Mouse (Mus musculus): Measurements from ENCODE around the gene Fancd2os. TPM values are rescaled to one million over a fixed set of nuclear protein-coding genes. Genes with fewer than 3 reads are reported as not detected.
A peak's percentile ranks its signal among the peaks of the same experiment; 100 is the strongest.

Fancd2os gene
- polyA plus RNA-seq, 1 experiment from 2014 or later, result not detected

DNA sequence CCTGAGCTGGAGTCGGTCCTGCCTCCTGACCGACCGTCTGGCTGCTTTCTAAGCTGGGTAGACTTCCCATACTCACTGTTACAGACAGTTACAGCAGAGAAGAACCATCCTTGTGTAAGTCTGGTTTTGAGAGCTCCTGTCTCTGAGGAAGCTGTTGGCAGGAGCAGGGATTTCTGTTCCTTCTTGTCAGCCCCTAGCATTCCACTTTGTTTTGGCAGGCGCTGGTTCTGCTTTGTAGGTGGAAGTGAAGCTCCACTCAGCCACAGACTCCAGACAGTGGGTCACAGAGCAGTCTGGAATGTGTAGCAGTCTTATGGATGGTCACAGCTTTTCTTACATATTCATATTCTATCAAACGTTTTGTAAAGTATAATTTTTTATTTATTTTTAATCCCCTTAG, 29.8 kb upstream of the Fancd2os start:
- H3K4me2 ChIP-seq, result no peak overlapping the region
- ATAC-seq (ENCODE audit: insufficient number of reproducible peaks, low FRiP score), result no peak
- WGBS, result 77% methylated on average over 5 of the region's 5 CpGs
- no peak overlapping the region for H3K27ac ChIP-seq (ENCODE audit: poor library complexity, severe bottlenecking)
- peaks cover 67% of the 10 kb centered on the region for H3K36me3 ChIP-seq
- H3K4me3 ChIP-seq, result no peak overlapping the region
- peaks cover 5% of the 10 kb centered on the region for H3K4me1 ChIP-seq (replicated peaks)
- no peaks in the 10 kb centered on the region for H3K9me3 ChIP-seq (replicated peaks)
- no peak overlapping the region for H3K9ac ChIP-seq
- no peaks in the 10 kb centered on the region for H3K27me3 ChIP-seq (replicated peaks)

DNA sequence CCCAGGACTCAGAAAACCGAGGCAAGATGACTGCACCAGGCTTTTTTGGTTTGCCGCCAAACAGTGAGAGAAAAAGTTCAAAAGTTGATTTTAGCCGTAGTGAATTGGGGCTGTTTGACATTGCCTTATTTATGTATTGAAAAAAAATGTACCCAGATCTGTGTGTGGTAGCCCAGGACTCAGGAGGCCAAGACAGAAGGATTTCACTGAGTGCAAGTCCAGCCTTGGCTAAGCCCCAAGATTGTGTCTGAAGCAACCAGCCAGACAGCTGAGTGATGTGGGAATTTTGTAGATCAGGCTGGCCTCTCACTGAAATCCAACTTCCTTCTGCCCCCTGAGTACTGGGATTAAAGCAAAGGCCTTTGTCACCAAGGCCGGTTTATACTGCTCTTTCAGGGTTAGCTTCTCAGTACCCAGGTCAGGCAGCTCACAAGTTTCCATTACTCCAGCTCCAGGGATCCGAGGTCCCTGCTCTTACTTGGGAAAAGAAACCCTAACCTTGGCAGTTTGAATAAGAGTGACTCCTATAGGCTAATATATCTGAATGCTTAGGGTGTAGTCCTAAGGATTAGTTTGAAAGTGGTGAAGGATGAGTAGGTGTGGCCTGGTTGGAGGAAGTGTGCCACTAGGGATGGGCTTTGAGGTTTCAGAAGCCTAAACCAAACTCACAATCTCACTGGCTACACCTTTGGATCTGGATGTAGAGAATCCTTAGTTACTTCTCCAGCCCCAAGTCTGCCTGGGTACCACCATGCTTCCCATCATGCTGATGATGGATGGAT, 24.7 kb upstream of the Fancd2os start:
- Histone ChIP-seq H3K4me1 (replicated peaks) (peaks cover 18% of the 10 kb centered on the region), H3K36me3 (peaks cover 31% of the 10 kb centered on the region), H3K9ac (peak overlapping the region; percentile 88), H3K9me3 (replicated peaks) (no peaks in the 10 kb centered on the region), H3K27me3 (replicated peaks) (no peaks in the 10 kb centered on the region), H3K4me3 (peak overlapping the region; percentile 77), H3K27ac (ENCODE audit: poor library complexity, severe bottlenecking) (no peak overlapping the region), H3K4me2 (peak overlapping the region; percentile 82)
- WGBS, result 60% methylated on average over 5 of the region's 5 CpGs
- no peak for ATAC-seq (ENCODE audit: insufficient number of reproducible peaks, low FRiP score)

DNA sequence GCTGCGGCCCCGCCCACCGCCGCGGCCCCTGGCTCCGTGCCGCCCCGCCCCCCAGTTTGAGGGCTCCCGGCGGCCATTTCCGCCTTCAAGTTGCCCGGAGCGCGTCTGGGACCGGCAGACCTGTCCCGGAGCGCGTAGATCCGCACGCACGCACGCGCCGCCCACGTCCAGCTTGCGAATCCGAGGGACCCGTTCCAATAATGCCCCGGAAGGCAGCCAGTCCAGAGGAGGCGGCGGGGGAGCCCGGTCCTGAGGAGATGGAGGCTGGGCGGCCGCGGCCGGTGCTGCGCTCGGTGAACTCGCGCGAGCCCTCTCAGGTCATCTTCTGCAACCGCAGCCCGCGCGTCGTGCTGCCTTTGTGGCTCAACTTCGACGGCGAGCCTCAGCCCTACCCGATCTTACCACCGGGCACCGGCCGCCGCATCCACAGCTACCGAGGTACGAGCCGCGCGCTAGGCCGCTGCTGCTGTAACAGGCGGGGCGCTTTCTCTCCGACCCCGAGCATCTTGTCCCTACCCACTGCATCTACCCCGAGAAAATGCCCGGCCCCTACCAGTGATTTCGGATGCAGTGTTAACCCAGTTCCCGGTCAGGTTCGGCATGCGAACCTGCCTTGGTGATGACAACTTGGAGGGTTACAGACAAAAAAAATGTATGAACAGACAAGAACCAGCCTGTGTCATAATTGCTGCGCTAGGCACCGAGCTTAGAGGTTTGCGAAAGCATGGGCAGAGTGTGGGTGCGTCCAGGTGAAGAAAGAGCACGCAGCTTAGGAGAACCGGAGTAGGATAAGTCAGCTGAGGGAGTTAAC, 23.6 kb upstream of the Fancd2os start, which contains the start of gene Vhl:
TSS of gene Vhl (plus strand) at position 19 of the 811 bp plus-strand sequence.
- Histone ChIP-seq H3K27me3 (replicated peaks) (no peaks in the 10 kb centered on the region), H3K4me3 (peak within 1 kb of the TSS; percentile 77), H3K4me1 (replicated peaks) (peaks cover 18% of the 10 kb centered on the region), H3K4me2 (peak within 1 kb of the TSS; percentile 82), H3K36me3 (peaks cover 21% of the 10 kb centered on the region), H3K9me3 (replicated peaks) (no peaks in the 10 kb centered on the region), H3K27ac (ENCODE audit: poor library complexity, severe bottlenecking) (peak within 1 kb of the TSS; percentile 91), H3K9ac (peak within 1 kb of the TSS; percentile 88)
- ATAC-seq (ENCODE audit: insufficient number of reproducible peaks, low FRiP score), result peak; percentile 92
- WGBS, result under 1% methylated on average over 74 of the region's 76 CpGs

DNA sequence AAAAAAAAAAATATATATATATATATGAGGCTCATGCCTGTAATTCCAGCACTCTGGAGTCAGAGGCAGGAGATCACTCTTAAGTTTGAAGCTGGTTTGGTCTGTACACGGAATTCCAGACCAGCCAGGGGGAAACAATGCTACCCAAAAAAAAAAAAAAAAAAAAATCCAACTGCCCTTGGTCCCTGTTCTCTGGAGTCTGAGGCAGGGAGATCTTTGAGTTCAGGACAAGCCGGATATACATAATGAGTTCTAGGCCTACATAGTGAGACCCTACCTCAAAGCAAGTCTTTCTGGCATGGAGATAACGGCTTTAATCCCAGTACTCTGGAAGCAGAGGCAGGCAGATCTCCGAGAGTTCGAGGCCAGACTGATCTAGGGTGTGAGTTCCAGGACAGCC, 22.9 kb upstream of the Fancd2os start:
- H3K27me3 ChIP-seq (replicated peaks), result no peaks in the 10 kb centered on the region
- peak overlapping the region; percentile 77 for H3K4me3 ChIP-seq
- H3K36me3 ChIP-seq, result peaks cover 18% of the 10 kb centered on the region
- peaks cover 18% of the 10 kb centered on the region for H3K4me1 ChIP-seq (replicated peaks)
- no peaks in the 10 kb centered on the region for H3K9me3 ChIP-seq (replicated peaks)
- no peak overlapping the region; the same call in 1 of the 2 replicates for H3K27ac ChIP-seq (ENCODE audit: poor library complexity, severe bottlenecking)
- peak overlapping the region; percentile 82 for H3K4me2 ChIP-seq
- 0 out of 2 replicates have a peak, but pooled peaks have one; percentile 4 for ATAC-seq (ENCODE audit: insufficient number of reproducible peaks, low FRiP score)
- H3K9ac ChIP-seq, result no peak overlapping the region
- WGBS, result 61% methylated on average over 5 of the region's 5 CpGs

DNA sequence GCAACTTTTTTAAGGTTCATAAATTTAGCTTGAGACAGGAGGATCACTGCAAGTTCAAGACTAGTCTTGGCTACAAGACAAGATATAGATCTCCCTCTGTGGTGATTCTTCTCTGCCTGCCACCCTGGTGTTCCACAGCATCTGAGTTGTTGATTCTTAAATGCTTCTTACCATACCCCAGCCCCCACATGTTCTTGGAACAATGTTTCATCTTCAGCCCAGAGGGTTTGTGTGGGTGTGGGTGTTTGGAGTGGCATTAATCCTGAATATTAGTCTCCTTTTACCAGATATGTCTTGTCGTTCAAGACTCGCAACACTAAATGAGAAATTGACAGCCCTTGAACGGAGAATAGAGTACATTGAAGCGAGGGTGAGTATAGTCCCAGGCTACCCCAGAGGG, 15.0 kb upstream of the Fancd2os start:
- no peak for ATAC-seq (ENCODE audit: insufficient number of reproducible peaks, low FRiP score)
- no peaks in the 10 kb centered on the region for H3K27me3 ChIP-seq (replicated peaks)
- H3K4me2 ChIP-seq, result no peak overlapping the region
- H3K27ac ChIP-seq (ENCODE audit: poor library complexity, severe bottlenecking), result no peak overlapping the region
- H3K9me3 ChIP-seq (replicated peaks), result no peaks in the 10 kb centered on the region
- 94% methylated on average over 4 of the region's 4 CpGs for WGBS
- H3K36me3 ChIP-seq, result peaks cover 61% of the 10 kb centered on the region
- no peak overlapping the region for H3K4me3 ChIP-seq
- no peak overlapping the region for H3K9ac ChIP-seq
- H3K4me1 ChIP-seq (replicated peaks), result peaks cover 26% of the 10 kb centered on the region

DNA sequence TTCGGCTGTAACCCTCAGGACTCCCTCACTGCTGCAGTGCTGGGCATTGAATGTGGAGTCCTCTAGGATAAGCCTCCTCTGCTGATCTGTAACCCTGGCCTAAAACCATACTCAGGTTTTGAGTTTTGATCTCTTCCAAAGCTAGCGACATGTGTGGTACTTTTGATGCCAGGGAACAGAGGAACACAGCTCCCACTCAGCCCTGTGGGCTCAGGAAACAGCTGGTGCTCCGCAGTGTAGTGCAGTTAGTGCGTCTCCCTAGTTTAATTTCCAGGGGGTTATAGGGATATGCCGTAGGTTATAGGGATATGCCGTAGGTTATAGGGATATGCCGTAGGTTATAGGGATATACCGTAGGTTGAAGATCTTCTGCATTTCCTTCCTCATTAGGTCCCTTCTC, 14.5 kb upstream of the Fancd2os start:
- Histone ChIP-seq H3K27ac (ENCODE audit: poor library complexity, severe bottlenecking) (no peak overlapping the region), H3K4me2 (no peak overlapping the region), H3K9me3 (replicated peaks) (no peaks in the 10 kb centered on the region), H3K4me3 (no peak overlapping the region), H3K36me3 (peaks cover 65% of the 10 kb centered on the region), H3K27me3 (replicated peaks) (no peaks in the 10 kb centered on the region), H3K4me1 (replicated peaks) (peaks cover 28% of the 10 kb centered on the region), H3K9ac (no peak overlapping the region)
- 96% methylated on average over 8 of the region's 8 CpGs for WGBS
- ATAC-seq (ENCODE audit: insufficient number of reproducible peaks, low FRiP score), result no peak

DNA sequence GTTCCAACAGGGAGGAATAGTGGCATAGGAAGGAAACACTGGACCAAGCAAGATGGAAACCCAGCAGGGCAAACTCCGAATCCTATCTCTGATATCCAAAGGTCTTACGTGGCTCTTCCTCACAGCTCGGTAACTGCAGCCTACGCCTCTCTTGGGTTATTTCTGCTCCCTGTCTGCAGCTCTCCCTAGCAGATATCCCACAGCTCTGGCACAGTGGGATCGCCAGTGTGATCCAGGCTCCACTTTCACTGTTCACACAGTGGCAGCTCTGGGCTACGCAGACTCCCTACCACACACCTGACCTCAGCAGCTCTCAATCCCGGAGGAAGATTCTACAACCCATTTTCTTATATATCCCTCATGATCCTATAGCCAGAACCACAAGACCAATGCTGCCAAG, 13.6 kb upstream of the Fancd2os start:
- Histone ChIP-seq H3K36me3 (peaks cover 65% of the 10 kb centered on the region), H3K9ac (no peak overlapping the region), H3K27me3 (replicated peaks) (no peaks in the 10 kb centered on the region), H3K4me2 (no peak overlapping the region), H3K9me3 (replicated peaks) (no peaks in the 10 kb centered on the region), H3K4me1 (replicated peaks) (peaks cover 28% of the 10 kb centered on the region), H3K27ac (ENCODE audit: poor library complexity, severe bottlenecking) (no peak overlapping the region), H3K4me3 (no peak overlapping the region)
- no peak for ATAC-seq (ENCODE audit: insufficient number of reproducible peaks, low FRiP score)
- 93% methylated on average over 7 of the region's 7 CpGs for WGBS

DNA sequence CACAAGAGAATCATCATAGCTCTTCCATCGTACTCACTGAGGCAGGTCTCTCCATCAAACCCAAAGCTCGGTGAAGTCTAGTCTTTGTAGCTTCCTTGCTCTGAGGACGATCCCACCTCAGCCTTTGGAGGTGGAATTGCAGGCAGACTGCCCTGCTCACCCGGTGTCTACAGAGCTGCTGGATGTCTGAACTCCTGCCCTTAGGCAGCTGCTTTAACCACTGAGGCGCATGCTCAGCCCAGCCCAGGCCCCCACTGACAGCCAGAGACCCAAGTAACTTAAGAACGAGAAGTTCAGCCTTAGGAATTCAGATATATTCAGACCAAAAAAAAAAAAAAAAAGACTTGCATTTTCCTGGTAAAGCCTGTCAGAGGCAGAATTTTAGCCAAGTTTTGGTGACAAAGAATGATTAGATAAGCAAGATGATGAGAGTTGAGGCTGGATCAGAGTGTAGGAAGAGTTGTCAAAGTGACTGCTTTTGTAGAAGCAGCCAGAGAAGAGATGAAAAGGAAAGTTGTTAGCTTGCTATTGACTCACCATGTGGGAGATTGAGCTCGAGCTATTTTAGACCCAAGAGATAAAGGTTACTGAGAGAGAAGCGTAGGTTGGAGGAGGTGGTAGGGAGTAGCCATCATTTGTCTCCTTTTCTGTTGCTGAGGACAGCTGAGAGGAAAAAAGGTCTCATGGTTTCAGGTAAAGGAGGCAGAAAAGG, 11.9 kb upstream of the Fancd2os start:
- no peak overlapping the region for H3K4me3 ChIP-seq
- H3K36me3 ChIP-seq, result peaks cover 55% of the 10 kb centered on the region
- H3K9ac ChIP-seq, result peak overlapping the region; percentile 34; the same call in 1 of the 2 replicates
- H3K27ac ChIP-seq (ENCODE audit: poor library complexity, severe bottlenecking), result peak overlapping the region; percentile 88
- H3K27me3 ChIP-seq (replicated peaks), result no peaks in the 10 kb centered on the region
- peaks cover 28% of the 10 kb centered on the region for H3K4me1 ChIP-seq (replicated peaks)
- peak overlapping the region; percentile 55 for H3K4me2 ChIP-seq
- WGBS, result 36% methylated on average over 8 of the region's 8 CpGs
- H3K9me3 ChIP-seq (replicated peaks), result no peaks in the 10 kb centered on the region
- ATAC-seq (ENCODE audit: insufficient number of reproducible peaks, low FRiP score), result no peak

DNA sequence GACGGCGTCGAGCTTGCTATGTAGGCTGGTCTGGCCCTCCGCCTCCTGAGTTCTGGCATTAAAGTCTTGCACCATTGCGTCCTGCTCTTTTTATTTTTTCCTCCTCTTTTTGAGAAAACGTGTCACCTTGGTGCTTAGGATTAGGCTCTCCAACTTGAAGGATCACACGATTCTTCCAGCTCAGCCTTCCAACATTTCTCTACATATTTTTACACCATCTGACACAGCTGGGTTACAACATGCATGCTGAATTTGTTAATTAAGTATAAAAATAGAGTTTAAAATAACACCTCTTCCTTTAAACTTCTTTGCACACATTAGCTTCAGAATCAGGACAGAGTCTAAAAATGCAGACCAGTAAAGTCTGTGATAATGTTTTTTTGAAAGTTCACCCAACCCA, 8.8 kb upstream of the Fancd2os start:
- 96% methylated on average over 7 of the region's 7 CpGs for WGBS
- peaks cover 43% of the 10 kb centered on the region for H3K4me1 ChIP-seq (replicated peaks)
- no peak overlapping the region for H3K27ac ChIP-seq (ENCODE audit: poor library complexity, severe bottlenecking)
- no peak overlapping the region for H3K4me3 ChIP-seq
- no peaks in the 10 kb centered on the region for H3K27me3 ChIP-seq (replicated peaks)
- H3K36me3 ChIP-seq, result peaks cover 25% of the 10 kb centered on the region
- no peaks in the 10 kb centered on the region for H3K9me3 ChIP-seq (replicated peaks)
- H3K9ac ChIP-seq, result no peak overlapping the region
- H3K4me2 ChIP-seq, result no peak overlapping the region
- ATAC-seq (ENCODE audit: insufficient number of reproducible peaks, low FRiP score), result no peak

DNA sequence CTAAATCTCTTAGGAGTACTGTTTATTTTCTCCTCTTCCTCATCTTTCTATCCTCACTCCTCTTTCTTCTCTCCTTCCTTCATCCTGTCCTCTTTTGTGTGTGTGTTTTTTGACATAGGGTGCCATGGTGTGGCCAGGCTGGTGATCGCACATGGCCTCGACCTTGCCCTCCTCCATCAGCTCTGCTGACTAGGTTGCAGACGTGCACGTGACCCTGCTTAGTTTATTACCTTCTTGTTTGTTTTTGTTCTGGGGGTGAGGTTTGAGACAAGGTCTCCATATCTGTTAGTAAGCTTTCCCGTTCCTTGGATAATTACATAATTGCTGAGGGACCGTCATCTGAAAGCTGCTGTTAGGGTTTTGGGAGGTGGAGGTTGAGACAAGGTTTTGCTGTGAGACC, 8.4 kb upstream of the Fancd2os start:
- peaks cover 43% of the 10 kb centered on the region for H3K4me1 ChIP-seq (replicated peaks)
- H3K9me3 ChIP-seq (replicated peaks), result no peaks in the 10 kb centered on the region
- ATAC-seq (ENCODE audit: insufficient number of reproducible peaks, low FRiP score), result no peak
- H3K4me3 ChIP-seq, result no peak overlapping the region
- no peak overlapping the region for H3K9ac ChIP-seq
- no peak overlapping the region for H3K4me2 ChIP-seq
- H3K27me3 ChIP-seq (replicated peaks), result no peaks in the 10 kb centered on the region
- no peak overlapping the region for H3K27ac ChIP-seq (ENCODE audit: poor library complexity, severe bottlenecking)
- peaks cover 21% of the 10 kb centered on the region for H3K36me3 ChIP-seq
- 84% methylated on average over 6 of the region's 6 CpGs for WGBS

DNA sequence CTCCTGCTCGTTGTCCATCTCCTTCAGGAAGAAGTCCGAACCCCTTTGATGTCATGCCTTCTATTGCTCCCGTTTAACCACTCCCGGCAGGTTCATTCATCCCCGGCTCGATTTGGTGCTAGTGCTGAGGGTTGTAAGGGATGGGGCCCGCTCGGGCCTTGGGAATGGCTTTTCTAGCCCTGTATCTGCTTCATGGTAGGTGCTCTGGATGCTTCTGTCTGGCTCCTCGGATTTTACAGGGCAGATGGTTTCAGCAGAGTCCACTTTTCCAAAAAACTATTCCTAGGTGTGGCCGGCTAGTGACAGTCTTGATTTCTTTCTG, 4.7 kb upstream of the Fancd2os start:
- Histone ChIP-seq H3K27me3 (replicated peaks) (no peaks in the 10 kb centered on the region), H3K36me3 (peaks cover under 1% of the 10 kb centered on the region; the same call in 1 of the 2 replicates), H3K27ac (ENCODE audit: poor library complexity, severe bottlenecking) (peak overlapping the region; percentile 78), H3K4me3 (peak overlapping the region; percentile 90), H3K4me1 (replicated peaks) (peaks cover 15% of the 10 kb centered on the region), H3K9me3 (replicated peaks) (no peaks in the 10 kb centered on the region), H3K4me2 (peak overlapping the region; percentile 86), H3K9ac (peak overlapping the region; percentile 93)
- WGBS, result 4% methylated on average over 10 of the region's 10 CpGs
- ATAC-seq (ENCODE audit: insufficient number of reproducible peaks, low FRiP score), result no peak
